Mouse (Mus musculus) right cerebral cortex, adult 18-20 months (tissue): ENCODE measurements around the gene Rps15.

ENCODE experiments used
- DNase-seq: peaks from one replicate; pipeline ENCODE4 v3.0.0; 2022; ENCODE audit warnings: mixed read lengths

Gene Rps15

DNA sequence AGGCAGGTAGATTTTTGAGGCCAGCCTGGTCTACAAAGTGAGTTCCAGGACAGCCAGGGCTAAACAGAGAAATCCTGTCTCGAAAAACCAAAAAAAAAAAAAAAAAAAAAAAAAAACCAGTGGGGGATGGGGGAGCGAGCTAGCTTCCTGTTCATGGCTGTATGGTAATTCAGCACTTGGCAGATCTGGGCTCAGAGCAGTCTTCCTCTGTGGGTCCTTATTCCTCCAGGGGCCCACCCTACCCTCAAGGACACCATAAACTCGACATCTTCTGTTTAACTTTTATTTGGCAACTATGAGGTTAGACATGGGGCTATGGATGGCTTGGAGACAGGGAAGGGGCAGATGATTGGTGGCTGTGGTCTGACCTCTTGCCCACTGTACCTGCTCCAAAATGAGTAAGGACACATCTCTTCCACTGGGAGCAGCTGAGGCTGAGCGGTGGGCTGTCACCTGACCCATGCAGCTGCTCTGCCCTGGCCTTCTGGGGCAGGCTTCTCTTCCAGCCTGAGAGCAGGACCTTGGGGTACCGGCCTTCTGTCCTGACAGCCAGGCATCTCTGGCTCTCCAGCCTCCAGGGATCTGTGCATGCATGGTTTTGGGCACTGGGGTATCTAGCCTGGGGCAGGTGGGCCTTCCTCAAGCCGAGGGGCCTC lies 28.9 kb downstream of the Rps15 start:
- no peak for DNase-seq

DNA sequence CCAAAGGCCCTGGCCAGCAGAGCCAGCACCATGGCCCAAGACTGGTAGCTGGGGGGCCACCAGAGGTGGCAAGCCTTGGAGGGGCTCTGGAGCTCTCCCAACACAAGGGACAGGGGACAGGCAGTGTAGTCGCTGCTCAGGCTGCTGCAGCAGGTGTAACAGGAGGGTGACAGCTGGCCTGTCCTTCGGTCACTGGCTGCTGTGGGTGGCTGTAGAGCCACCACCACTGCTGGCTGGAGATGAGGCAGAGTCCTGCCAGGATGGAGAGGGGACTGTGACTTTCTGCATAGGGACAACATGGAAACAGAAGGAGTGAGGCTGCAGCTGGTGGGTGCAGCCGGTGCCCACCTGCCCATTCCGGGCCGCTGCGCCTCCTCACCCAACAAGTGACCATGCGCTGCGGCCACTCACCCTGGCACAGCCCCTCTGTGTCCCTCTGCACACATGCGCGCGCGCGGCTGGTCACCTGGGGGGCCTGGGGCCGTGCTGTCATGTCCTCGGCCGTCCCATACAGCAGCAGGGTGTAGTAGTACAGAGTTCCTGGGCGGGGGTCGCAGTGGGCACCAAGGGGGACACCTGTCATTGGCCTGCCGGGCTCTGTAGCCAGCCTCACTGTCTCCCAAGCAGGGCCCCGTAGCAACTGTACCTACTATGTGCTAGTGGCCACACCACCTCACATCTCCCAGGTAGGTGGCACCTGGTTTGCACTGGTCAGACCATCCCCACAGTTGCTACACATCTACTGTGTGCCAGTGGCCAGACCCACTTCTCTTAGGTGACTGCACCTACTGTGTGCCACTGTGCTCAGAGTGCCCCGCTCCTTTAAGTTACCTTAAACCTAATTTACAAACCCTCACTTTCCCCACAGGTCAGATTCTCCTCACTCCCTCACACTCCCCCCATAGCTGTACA lies 29.7 kb downstream of the Rps15 start:
- DNase-seq = no peak

DNA sequence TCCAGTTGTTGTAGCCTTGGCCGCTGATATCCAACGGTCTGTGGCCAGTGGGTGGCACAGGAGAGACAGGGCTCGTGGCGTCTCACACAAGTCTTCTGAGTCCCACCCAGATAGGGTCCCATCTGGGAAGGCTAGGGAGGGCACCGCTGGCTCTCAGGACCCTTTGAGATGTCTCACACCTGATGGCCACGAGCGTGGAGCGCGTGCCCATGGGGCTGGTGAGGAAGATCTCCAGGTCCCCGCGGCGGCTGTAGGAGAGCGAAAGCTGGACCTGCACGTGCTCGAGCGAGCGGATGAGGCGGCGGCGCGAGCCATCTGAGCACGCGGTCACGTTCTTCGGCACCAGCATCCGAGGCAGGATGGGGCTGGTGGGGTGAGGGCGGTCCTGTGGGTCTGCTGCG lies 30.6 kb downstream of the Rps15 start:
- no peak for DNase-seq

- no peak for DNase-seq
Measured at GRCm38 (mm10) chr10:80323261-80324119, 31.2 kb downstream of the Rps15 start.

- no peak for DNase-seq
Measured at GRCm38 (mm10) chr10:80324120-80325037, 32.1 kb downstream of the Rps15 start.

GRCm38 (mm10) chr10:80325045-80325444 lies 32.8 kb downstream of the Rps15 start:
- DNase-seq = no peak

DNA sequence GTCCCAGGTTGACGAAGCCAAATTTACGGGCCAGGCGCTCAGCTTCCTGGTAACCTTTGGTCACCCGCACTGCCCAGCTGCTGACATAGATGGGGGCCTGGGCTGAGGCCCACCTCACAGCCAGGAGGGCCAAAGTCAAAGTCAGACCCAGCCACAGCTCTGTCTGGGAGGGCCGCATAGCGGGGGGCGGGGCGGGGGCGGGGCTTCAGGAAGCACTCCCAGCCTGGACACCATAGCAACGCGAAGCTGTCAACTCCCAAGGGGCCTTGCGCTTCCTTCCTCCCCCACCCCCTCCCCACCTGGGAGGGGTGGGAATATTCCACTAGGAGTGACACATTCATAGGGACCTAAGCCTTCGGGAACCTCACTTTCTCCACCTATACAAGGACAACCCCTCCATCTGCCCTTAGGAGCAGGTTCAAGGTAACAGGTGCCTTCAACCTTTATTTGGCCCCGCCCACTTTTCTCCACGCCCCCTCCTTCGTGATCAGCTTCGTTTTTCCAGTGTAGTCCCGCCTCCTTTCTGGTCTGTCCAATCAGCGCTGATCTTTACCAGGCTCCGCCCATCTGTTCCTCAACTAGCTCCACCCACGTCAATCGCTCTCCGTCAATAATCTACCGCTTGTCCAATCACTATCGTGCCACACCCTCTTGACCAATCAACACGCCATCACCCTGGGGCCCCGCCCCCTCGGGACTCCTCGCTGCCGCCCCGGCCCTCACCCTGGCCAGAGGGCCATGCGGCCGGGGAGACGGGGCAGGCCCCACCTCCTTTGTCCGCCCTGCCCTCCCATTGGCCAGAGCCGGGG lies 37.2 kb downstream of the Rps15 start, which contains the start of the genes Pcsk4 and Reep6:
TSS of gene Pcsk4 (minus strand) at position 226 of the 809 bp plus-strand sequence.
TSS of gene Reep6 (plus strand) at position 681 of the 809 bp plus-strand sequence.
- DNase-seq = peak; percentile 95

DNA sequence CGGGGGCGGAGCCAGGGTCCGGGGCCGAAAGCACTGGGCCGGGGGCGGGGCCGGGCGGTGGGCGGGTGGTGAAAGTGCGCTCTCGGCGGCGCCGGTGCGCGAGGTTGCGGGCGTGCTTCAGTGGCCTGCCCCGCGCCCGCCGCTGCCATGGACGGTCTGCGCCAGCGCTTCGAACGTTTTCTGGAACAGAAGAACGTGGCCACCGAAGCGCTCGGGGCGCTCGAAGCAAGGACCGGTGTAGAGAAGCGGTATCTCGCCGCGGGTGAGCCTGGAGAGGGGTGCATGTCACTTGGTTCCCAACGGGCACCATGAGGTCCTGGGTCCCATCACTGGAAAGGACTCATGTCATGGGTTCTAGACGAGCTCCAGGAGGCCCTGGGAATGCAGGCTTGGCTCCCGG lies 37.8 kb downstream of the Rps15 start:
- no peak for DNase-seq

- DNase-seq = no peak
Measured at GRCm38 (mm10) chr10:80330888-80331287, 38.6 kb downstream of the Rps15 start.

GRCm38 (mm10) chr10:80331636-80332524 lies 39.6 kb downstream of the Rps15 start:
- no peak for DNase-seq

- no peak for DNase-seq
Measured at GRCm38 (mm10) chr10:80332525-80332989, 40.3 kb downstream of the Rps15 start.

- peak; percentile 3 for DNase-seq
Measured at GRCm38 (mm10) chr10:80336263-80336662, 44.0 kb downstream of the Rps15 start.

GRCm38 (mm10) chr10:80339941-80340750 lies 47.9 kb downstream of the Rps15 start:
- DNase-seq = peak; percentile 79

DNA sequence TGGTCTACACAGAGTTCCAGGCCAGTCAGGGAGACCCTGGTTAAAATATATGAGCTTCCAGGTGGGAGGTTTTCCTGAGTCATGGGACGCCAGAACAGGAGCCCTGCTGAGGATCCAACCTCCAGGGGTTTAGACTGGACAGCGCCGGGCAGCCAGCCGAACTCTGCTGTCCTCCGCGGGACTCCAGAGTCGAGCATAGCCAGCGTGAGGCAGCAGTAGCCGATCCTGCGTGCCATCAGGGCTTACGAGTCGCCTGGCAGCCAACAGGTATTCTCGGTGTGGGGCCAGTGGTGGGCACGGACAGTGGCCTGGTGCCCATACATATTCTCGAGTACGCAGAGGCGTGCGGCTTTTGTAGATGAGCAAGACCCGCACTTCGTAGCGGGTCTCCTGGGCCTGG lies 48.8 kb downstream of the Rps15 start:
- DNase-seq = no peak

GRCm38 (mm10) chr10:80341491-80342304 lies 49.4 kb downstream of the Rps15 start:
- DNase-seq = no peak

- DNase-seq = no peak
Measured at GRCm38 (mm10) chr10:80342305-80342748, 50.1 kb downstream of the Rps15 start.

DNA sequence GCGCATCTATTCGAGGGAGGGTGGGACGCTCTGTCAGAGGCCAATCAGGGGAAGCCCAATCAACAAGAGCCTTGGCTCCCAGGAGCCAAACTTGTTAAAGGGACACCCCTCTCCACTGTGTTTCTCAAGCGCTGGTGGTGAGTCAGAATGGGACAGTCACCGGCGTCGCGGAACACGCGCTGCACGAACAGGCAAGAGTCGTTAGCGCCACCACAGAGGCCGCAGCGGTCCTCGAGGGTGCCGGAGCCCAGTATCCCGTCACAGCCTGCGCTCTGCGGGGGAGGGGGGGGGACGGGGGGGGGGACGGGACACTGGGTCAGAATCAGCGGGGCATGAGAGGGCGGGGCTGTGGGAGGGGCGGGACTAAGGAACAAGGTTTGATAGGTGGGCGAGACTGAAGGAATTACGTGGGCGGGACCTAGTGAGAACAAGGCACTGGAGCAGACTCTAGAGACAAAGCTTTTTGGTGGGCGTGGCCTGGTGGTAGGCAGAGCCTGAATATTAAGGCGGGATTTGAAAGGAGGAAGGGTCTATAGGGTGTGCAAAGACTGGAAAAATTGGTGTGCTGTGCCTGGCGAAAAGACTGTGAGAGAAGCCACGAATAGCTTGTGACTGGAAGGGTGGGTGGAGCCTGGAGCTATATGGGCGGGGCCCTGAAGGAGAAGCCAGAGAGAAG lies 50.6 kb downstream of the Rps15 start:
- DNase-seq = peak; percentile 50
